Mouse (Mus musculus) regulatory T cell (primary cell): ENCODE measurements around the gene Ssbp3.

Experiments used
- in situ Hi-C: fragments of 300-600 bp; cut with MboI, MseI; formaldehyde crosslinking; loops from one replicate; pipeline ENCODE4 v1.15.1; 2025; ENCODE audit warnings: high pct_unique_total_duplicates

The Ssbp3 gene

DNA sequence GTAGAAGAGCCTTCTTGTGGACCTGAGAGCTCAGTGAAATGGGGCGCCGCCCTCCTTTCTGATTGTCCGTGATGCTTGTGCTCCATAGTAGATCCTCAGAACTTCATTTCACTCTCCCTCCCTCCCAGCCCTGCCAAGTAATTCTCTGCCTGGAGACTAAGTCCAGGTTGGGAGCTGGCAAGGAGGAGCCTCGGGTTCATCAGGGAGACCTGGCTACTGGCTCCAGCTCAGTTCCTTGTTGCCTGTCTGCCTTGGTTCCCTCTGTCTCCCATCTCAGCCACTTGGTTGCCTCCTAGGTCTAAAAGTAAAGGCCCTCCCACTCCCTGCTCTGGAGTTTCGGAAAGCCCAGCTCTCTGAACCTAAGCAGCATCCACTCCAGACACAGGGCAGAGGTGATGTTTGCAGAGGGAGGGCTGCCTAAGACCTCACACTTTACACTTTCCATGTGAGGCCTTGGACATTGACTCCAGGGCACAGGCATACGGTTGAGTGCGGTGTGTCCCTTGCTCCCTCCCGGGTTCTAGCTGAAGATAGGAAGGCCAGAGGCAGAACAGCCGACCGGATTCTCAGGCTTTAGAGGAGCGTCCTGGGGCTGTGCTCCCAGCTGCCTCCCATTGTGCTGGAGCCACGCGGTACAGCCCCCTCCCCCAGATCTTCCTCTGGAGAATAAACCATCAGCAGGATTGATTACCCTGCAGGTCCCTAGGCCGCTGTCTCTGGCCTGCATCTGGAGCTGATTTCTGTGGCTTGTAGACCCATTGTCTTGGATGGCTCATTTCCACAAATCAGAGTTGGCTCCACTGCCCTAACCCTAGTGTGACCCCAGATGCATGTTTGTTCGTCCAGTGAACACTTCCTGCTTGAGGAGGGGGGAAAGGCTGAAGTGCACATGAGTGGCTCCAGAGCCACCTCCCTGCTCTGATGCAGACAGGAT lies 75.7 kb downstream of the Ssbp3 start:
- in situ Hi-C loops: loop anchor here (5.0 kb wide), 2 partner anchors 69 to 149 kb away; no protein-coding TSS in a partner anchor

DNA sequence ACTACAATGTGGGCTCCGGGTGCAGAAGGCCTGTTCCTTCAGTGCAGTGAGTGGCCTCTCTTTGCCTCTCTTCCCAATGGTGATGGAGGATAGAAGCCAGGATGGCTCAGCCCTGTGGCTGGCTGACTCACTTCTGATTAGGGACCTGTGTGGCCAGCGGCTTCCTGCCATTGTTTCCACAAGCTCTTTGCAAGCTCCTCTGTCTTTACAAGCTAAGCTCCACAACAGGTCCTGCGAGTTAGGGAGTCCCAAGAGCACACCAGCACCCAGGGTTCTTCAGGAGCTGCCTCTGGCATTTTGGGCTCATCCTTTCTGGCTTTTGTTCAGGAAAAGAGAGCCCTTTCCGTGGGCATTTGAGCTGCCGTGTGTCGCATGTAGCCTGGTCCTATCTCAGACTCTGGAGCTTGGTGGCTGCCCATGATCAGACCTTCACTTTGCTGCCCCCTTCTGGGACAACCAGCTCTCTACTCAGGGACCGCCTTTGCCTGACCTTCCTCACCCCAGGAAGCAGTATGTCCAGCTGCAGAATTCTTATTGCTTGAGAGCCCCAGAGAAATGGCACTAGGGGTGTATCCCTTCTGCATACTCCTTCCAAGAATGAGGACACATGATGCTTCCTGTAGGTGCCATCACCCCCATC lies 77.3 kb downstream of the Ssbp3 start:
- in situ Hi-C loops: loop anchor here (5.0 kb wide), 2 partner anchors 71 to 151 kb away; no protein-coding TSS in a partner anchor

DNA sequence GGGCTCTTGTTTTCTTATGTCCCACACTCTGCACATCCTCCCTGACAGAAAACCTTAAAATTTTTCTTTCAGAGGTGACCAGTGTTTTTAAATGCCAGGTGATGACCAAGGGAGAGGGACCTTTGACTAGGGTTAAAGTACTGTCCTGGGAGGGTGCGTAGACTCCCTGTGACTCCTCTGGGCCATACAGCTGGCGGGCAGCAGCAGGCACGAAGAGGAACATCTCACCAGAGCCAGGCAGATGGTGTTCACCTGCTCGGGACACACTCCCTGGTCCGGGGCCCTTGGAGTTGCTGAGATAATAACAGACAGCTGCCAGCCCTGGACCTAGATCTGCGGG lies 78.4 kb downstream of the Ssbp3 start:
- in situ Hi-C loops: loop anchor here (5.0 kb wide), 2 partner anchors 72 to 152 kb away; no protein-coding TSS in a partner anchor

DNA sequence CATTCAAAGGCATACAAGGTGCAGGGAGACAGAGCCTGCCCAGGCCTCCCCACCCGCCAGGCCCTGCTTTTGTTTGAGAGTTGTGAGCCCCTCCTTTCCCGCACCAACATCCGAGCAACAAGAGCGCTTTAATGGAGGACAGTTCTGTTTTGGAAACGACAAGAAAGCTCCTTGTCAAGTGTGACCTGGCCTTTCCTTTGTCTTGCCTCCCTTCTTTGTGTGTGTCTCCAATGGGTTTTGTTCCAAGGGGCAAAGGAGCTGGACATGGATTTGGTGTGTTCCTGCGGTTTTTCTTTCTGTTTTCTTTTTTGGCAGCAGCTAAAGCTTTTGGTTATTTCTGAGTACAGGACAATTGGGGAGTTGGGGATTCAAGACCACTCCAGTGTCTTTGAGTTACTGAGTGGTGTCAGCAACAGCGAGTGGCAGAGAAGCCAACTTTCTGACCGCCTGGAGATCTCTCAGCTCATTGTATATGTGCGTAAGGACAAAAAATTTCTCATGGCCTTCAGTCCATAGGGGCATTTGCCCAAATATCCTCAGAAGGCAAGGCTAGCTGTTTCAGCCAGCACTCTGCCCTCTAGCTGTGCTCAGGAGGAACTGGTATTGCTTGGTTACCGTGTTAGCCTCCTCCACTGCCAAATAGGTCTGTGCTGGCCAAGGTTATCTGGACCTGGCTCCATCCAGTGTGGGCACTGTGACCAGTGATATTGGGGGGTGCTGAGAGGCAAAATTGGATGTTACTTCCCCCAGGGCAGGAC lies 78.9 kb downstream of the Ssbp3 start:
- in situ Hi-C loops: loop anchor here (5.0 kb wide), 2 partner anchors 72 to 152 kb away; no protein-coding TSS in a partner anchor

DNA sequence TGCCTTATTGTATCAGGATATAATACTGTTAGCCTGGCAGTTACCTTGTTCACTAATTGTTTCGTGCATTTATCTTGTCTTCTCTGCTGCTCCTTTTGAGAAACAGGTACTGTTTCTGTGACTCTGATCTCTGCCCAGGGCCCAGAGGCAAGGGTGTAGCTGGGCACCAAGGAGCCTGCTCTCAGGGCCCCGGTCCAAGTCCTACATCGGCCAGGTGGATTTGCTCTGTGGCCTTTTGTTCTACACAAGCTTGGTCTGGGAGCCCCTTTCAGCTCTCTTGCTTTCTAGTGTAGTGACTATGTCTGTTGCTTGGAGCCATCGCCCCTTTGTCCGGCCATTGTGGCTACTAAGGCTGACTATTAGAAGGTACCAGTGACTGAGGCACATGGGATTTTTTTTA lies 82.6 kb downstream of the Ssbp3 start:
- in situ Hi-C loops: loop anchor here (10.0 kb wide), 1 partner anchor 368 kb away; the partner anchor contains the start of gene Ttc22

DNA sequence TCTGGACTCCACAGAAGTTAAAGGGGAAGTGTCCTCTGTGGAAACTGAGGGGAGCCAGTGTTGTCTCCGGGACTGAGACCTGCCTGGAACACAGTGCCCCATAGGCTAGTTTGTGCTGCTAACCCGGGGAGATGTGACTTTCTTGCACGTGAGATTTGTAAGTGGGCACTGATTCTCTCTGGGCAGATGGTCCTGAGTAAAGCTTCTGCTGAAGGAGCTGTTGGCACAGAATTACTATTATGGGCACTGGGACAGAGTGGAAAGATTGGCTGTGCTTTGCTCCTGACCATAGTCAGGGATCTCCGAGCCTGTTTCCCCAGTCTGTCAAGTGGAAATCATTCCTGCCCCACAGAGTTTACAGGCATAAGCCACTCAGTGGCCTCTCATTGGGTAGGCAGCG lies 83.8 kb downstream of the Ssbp3 start:
- in situ Hi-C loops: loop anchor here (10.0 kb wide), 1 partner anchor 369 kb away; the partner anchor contains the start of gene Ttc22

DNA sequence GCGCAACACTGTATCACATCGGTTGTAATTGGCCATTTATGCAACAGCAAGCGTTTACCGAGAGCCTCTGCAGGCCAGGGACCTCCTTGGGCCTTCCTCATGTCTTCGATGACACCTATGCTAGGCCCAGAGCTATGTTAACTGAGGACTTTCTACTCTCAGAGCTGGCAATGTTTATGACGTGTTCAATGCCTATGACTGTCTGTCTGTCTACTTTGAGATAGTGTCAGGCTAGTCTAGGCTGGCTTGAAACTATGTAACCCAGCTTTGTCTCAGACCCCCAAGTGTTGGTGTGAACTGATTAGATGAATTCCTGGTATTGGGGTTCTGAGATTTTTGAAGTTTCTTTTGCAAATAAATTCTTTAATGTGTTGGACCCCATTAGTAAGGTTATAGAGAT lies 84.6 kb downstream of the Ssbp3 start:
- in situ Hi-C loops: loop anchor here (10.0 kb wide), 1 partner anchor 370 kb away; the partner anchor contains the start of gene Ttc22

DNA sequence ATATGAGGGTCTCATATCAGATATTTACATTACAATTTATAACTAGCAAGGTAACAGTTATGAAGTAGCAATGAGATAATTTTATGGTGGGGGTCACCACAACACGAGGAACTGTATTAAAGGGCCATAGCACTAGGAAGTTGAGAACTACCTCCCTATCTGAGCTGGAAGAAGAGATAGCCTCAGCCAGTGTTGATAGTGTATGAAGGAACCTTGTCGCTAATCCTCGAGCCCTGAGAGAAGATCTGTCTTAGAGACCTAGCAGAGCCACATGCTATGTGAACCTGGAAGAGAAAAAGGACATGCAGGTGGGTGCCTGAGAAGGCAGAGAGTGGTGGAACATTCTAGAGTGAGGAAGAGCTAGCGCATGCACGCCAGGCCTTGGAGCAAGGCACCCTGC lies 85.0 kb downstream of the Ssbp3 start:
- in situ Hi-C loops: loop anchor here (10.0 kb wide), 1 partner anchor 371 kb away; the partner anchor contains the start of gene Ttc22

DNA sequence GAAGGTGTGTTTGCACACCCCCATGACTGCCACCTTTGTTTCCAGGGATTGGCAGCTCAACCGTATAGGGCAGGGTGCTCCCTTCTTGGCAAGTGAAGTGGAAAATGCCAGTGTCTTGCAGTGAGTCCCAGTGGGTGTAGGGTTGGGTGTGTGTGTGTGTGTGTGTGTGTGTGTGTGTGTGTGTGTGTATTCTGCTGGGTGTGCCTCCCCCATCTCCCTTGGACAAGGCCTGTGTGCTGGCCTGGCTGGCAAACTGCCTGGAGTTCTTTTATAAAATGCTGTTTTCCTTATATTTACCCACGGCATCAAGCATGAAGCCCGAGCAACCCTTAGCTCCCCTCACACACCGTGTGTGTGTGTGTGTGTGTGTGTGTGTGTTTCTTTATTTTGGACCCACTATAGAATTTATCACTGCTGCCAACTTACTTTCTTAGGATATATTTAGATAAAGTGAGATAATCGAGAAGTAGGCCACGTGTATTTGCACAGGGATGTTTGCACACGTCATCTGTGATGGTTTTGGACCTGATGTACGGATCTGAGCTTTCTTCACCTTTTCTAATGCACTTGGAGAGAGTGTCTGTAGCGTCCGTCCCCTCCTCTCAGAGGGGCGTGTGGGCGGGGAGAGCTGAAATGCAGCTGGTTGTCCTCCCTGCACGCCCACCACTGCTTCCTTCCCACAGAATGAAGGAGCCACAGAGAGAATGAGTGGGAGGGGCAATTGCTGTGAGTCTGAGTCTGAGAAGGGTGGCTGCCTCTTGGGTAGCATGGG lies 86.0 kb downstream of the Ssbp3 start:
- in situ Hi-C loops: loop anchor here (10.0 kb wide), 1 partner anchor 372 kb away; the partner anchor contains the start of gene Ttc22

DNA sequence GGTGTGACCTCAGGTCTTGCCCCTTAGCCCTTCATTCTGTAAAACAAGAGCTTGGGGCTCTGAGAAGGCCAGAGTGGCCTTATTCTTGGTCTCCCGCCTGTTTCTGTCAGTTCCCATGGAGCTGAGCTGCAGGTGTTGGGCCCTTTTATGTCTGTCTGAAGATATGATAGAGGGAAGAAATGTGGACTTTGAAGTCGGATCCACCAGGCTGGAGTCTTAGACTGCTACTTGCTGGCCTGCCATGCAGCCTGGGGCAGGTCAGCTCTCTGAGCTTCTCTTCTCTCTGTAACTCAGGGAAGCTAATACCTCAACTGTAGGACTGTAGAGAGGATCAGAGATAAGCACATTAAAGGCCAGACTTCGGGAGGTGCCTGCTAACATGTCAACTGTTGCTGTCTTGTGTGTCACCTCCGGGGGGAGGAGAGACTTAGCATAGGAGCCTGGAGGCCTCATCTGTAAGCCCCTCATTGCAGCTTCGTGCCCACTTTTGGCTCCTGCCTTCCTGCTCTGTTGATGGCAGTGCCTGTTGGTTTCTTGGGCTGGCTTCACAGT lies 90.8 kb downstream of the Ssbp3 start:
- in situ Hi-C loops: no loop called here

DNA sequence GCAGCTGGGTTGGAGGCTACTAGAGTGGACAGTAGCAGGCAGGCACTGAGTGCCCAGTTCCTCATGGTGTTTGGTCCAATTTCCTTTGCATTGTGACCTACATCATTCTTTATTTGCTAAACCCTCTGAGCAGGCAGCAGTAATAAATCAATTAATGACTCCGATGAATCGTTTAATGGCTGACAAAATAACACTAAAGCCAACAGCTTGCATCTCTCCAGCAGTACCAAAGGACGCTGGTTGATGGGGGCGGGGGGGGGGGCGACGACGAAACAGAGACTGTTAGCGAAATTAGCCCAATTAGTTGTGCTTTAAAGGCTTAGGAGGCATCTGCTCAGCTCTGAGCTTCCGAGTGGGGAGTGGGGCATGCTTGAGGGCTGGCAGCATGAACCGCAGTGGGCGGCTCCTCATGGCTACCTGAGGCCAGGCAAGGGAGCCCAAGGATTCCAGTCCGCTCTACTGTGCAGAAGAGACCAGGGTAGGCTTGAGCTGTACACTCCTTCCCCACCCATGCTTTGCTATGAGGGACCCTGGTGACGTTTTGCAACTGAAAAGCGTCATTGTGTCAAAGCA lies 91.5 kb downstream of the Ssbp3 start:
- in situ Hi-C loops: no loop called here

DNA sequence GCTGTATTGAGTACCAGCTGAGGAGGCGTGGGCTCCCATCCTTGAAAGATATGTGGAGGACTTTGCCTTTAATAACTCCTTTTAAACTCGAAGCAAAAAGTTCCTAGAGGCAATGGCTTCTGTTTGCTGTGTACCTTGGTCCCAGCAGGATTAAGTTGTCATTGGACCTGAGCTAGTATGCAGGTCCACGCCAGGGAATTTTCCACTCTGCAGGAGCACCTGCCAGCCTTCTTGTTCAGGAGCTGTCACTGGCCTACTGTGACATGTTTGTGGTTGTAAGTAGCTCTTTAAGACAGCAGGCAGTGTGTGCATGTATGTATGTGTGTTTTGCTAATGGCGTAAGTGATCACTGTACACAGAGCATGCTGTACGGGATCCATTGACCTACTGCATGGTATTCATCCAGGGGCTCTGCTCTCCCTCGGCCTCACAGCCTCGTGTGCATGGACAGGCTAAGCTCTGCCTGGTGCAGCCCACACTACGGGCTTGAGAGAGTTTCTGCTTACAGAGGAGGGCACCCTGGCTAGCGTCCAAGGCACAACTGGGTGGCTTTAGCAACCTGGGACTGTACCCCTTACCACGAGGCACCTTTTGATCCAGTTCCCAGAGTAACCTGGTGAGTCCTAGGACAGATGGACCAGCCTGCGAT lies 92.1 kb downstream of the Ssbp3 start:
- in situ Hi-C loops: no loop called here

DNA sequence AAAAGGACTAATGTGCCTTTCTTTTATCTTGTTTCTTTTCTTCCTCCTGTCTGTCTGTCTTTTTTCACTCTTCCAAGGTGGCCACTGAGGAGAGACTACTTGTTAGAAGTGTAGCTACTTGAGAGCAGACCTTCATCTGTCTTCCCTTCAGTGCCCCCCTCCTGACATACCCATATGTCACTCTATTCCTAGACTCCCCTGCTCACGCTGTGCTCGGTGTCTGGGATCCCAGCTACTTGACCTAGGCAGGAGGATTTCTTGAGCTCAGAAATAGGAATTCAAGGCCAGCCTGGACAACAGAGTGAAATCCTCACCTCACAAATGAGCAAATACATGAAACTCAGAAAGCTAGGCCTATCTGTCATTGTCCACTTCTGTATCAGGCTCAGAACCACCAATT lies 92.7 kb downstream of the Ssbp3 start:
- in situ Hi-C loops: no loop called here

DNA sequence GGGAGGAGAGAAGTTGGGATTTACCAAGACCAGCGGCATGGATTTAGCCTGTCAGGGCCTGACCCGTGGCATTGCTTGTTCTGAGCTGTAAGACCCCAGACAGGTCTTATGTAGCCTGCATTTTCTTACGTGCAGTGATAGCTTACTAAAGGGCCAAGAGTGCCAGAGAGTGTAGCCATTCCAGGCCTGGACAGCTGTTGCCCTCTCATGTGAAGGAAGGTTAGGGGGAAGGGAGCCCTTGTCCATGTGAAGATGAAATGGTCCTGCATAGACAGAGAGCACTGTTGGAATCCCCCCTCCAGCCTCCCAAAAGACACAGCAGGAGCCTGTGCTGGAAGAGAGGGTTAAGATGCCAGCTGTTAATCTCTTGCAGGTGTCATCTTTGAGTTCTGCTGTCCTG lies 93.3 kb downstream of the Ssbp3 start:
- in situ Hi-C loops: no loop called here

DNA sequence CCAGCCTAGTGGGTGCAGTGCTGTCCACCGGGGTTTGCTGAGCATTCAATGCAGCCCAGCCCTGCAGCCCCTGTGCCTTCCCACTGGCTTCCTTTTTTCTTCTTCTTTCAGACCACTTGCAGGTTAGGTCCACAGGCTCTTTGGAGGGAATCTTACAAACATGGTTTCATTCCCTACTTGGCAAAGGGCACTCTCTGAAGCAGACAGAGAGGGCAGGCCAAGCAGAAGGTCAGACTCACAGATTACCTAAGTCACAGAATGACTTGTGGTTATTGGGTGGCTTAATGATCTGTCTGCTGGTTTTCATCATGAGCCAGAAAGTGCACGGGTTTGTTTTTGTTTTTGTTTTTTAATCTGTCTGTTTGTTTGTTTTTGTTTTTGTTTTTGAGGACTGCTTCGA lies 93.8 kb downstream of the Ssbp3 start:
- in situ Hi-C loops: no loop called here

DNA sequence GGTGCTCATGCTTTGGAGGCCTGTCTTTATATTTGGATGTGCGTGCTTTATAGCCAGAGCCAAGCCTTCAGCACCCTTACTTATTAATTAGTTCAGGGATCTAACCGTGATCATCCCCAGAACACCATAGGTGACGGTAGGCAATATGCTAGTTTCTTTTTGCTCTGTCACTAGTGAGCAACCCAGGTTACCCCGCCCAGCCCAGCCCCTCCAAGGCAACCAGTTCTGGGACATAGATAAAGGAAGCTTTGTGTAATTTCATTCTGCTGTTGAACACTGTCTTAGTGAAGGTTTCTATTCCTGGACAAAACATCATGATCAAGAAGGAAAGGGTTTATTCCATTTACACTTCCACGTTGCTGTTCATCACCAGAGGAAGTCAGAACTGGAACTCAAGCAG lies 94.7 kb downstream of the Ssbp3 start:
- in situ Hi-C loops: no loop called here

DNA sequence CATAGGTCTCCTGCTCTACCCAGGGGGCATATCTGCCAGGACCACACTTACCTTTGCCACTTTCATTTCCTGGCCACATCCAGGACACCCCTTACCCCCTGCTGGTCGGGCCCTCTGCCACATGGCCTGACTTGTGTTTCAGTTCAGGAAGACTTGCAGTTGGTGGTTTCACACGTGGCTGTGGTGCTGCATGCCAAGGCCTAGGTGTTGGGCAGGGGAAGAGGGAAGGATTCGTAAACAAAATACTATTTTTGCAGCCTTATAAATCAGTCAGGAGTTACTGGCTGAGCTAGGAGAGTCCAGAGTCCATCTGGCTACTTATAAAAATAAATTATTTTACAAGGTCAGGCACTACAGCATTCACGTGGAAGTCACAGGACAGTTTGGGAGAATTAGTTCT lies 95.7 kb downstream of the Ssbp3 start:
- in situ Hi-C loops: no loop called here

DNA sequence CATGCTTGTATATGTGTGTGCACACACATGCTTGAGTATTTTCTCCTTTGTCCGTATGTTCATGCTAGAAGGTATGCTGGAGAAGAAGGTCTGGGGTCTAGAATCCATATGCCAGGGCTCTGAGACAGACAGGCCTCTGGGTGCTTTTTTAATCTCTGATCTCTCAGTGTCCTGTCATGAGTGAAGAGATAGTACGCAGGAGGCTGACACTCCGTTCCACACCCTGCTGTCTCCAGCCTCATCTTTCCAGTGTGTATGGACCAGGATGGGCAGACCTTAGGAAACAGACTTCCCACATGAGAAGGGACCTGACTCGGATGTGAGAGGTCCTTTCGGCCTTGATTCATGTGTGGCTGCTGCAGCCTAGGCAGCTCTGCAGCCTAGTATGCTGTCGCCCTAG lies 96.3 kb downstream of the Ssbp3 start:
- in situ Hi-C loops: no loop called here

DNA sequence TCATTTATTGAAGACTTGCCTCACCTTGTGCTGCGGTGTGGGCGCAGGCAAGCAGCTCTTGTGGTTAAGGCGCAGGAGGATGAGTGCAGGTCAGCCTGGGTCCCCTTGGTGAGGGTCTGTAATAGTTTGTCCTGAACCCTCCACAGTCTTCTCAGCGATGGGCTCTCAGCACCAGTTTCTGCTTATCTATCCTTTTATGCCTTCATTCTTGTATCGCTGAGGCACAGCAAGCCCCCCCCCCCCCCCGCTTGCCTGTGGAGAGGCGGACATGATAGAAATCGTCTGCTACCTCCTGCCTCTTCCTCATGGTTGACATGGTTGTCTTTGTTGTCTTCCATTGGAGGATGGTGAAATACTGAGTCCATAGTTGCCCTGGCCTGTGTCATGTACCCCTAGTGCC lies 96.9 kb downstream of the Ssbp3 start:
- in situ Hi-C loops: no loop called here

DNA sequence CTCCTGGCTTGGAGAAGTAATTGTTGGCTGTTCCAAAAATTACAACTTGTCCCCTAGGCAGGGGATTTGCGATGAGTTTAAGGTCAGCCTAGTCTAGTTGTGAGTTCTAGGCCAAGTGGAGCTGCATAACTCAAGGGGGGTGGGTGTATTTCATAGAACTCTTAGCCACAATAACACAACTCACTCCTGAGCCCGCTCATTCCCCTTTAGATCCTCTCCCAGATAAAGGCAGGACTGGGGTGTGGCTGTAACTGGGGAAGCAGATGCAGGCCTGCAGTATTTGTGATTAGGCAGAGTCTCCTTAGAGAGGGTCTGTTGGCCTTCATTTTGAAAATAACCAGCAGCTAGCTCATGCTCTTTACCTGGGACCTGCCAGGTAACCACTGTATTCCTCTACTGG lies 97.7 kb downstream of the Ssbp3 start:
- in situ Hi-C loops: no loop called here
